Mouse (Mus musculus) liver, embryonic 13.5 days (tissue): ENCODE data around the gene Sik3. TPM values are rescaled to one million over a fixed set of nuclear protein-coding genes. Genes with fewer than 3 reads are reported as not detected.

Experiments
- ATAC-seq: fragments of 200-750 bp; cut with Nextera tagmentation; 2 replicates; pipeline ENCODE4 v1.8.0; 2017; ENCODE audit warnings: low read depth, mild to moderate bottlenecking, moderate number of reproducible peaks, moderate library complexity
- DNase-seq: peaks from one replicate; pipeline ENCODE4 v3.0.0; 2022
- H3K27ac ChIP-seq: fragments of 300-500 bp; sonication (generic); 2 replicates; pipeline ENCODE4 v1.5.1; 2015; ENCODE audit warnings: moderate library complexity, mild to moderate bottlenecking, inconsistent platforms
- H3K27me3 ChIP-seq: fragments of 300-500 bp; sonication (generic); 2 replicates; pipeline ENCODE4 v1.6.1; 2015; ENCODE audit warnings: mild to moderate bottlenecking, inconsistent platforms
- H3K36me3 ChIP-seq: fragments of 300-500 bp; sonication (generic); 2 replicates; pipeline ENCODE4 v1.6.1; 2015; ENCODE audit warnings: mild to moderate bottlenecking, inconsistent platforms
- H3K4me1 ChIP-seq: fragments of 300-500 bp; sonication (generic); replicated peaks from 2 replicates; pipeline ENCODE4 v1.6.1; 2015; ENCODE audit warnings: inconsistent platforms
- H3K4me2 ChIP-seq: fragments of 300-500 bp; sonication (generic); 2 replicates; pipeline ENCODE4 v1.6.1; 2015; ENCODE audit warnings: inconsistent platforms, mild to moderate bottlenecking, moderate library complexity
- H3K4me3 ChIP-seq: fragments of 300-500 bp; sonication (generic); replicated peaks from 2 replicates; pipeline ENCODE4 v1.5.1; 2015; ENCODE audit warnings: mild to moderate bottlenecking, inconsistent platforms
- H3K9ac ChIP-seq: fragments of 300-500 bp; sonication (generic); 2 replicates; pipeline ENCODE4 v1.6.1; 2015; ENCODE audit warnings: mild to moderate bottlenecking, inconsistent platforms
- H3K9me3 ChIP-seq: fragments of 300-500 bp; sonication (generic); replicated peaks from 2 replicates; pipeline ENCODE4 v1.6.1; 2016; ENCODE audit warnings: inconsistent platforms
- WGBS: fragments of 180-500 bp; shearing (Covaris S2); methylation state at CpG from one replicate; pipeline ENCODE4 v1.1.7; 2015; ENCODE audit not compliant: insufficient replicate concordance; 5-methylcytosine and 5-hydroxymethylcytosine counted together
- polyA plus RNA-seq: library from polyadenylated mRNA; unstranded; fragments of >200 nt; fragmentation: Nextera tagmentation; extraction: Ambion mirVana; gene quantifications from 2 replicates; pipeline ENCODE4 v1.2.1, GENCODE M21; 2015

Sik3 gene
- polyA plus RNA-seq, 1 experiment from 2014 or later: 2.8 TPM

DNA sequence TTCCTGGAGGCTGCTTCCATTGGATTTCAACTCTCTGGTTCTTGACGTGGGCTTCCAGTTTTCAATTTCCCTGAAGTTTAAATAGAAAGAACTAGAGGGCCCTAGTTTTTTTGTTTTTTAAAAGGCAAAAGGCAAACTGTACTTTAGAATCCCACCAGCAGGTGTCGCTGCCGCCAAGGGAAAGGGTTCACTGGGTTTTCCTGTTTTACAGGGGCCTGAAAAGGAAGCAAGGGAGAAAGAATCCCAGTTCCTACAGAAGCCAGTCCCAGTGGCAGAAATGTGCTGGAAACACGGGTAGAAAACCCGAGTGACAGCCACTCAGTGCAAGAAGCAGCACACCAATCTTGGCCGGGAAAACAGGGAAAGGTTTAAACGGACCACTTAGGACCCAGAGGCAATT is 8.9 kb upstream of the Sik3 start:
- Histone ChIP-seq H3K4me1 (peaks cover 2% of the 10 kb centered on the region; the same call in 1 of the 2 replicates), H3K36me3 (no peaks in the 10 kb centered on the region), H3K27ac (no peak overlapping the region), H3K27me3 (no peaks in the 10 kb centered on the region), H3K9ac (no peak overlapping the region), H3K4me3 (no peak overlapping the region), H3K4me2 (no peak overlapping the region), H3K9me3 (no peaks in the 10 kb centered on the region)
- WGBS: 16% methylated on average over 7 of the region's 7 CpGs
- ATAC-seq (no peak), DNase-seq (no peak)

DNA sequence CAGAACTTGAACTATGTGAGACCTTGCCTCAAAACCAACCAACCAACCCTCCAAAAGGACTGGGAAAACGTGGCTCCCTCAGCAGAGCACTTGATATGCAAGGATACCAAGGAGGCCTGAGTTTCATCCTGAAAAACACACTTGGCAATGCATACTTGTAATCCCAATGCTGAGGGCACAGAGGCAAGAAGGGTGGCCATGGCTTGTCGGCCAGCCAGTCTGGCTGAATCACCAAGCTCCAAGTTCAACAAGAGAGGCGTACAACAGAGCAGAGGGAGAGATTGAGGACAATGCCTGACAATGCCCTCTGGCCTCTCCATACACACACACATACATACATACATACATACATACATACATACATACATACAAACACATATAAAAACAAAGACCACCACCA is 8.1 kb upstream of the Sik3 start:
- H3K9me3 ChIP-seq: no peaks in the 10 kb centered on the region
- no peaks in the 10 kb centered on the region for H3K36me3 ChIP-seq
- peaks cover 9% of the 10 kb centered on the region for H3K4me1 ChIP-seq
- no peak for ATAC-seq
- 49% methylated on average over 3 of the region's 3 CpGs for WGBS
- no peaks in the 10 kb centered on the region for H3K27me3 ChIP-seq
- no peak overlapping the region for H3K27ac ChIP-seq
- H3K9ac ChIP-seq: no peak overlapping the region
- no peak overlapping the region for H3K4me3 ChIP-seq
- no peak for DNase-seq
- no peak overlapping the region for H3K4me2 ChIP-seq

DNA sequence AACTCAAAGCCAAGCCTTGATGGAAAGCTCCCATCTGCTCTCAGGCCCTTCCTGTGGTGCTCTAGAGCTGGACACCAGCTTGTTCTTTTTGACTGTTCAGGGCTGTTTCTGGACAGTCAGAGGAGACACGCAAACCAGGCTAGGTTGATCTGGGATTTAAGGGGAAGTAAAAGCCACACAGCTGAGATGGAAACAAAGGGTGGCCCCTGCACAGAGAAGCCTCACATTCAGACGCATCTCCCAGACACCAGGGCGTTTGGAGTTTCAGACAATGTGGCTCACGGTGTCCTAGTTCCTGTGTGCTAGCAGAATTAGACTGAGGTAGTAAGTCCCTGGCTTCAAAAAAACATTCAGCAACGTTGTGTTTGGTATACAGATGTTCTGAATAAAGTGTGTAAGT is 6.4 kb upstream of the Sik3 start:
- no peak overlapping the region for H3K27ac ChIP-seq
- H3K4me1 ChIP-seq: peaks cover 26% of the 10 kb centered on the region
- no peaks in the 10 kb centered on the region for H3K36me3 ChIP-seq
- no peak overlapping the region for H3K4me3 ChIP-seq
- DNase-seq (no peak), ATAC-seq (no peak)
- H3K9ac ChIP-seq: no peak overlapping the region
- no peak overlapping the region for H3K4me2 ChIP-seq
- H3K27me3 ChIP-seq: no peaks in the 10 kb centered on the region
- H3K9me3 ChIP-seq: no peaks in the 10 kb centered on the region
- 35% methylated on average over 5 of the region's 5 CpGs for WGBS

DNA sequence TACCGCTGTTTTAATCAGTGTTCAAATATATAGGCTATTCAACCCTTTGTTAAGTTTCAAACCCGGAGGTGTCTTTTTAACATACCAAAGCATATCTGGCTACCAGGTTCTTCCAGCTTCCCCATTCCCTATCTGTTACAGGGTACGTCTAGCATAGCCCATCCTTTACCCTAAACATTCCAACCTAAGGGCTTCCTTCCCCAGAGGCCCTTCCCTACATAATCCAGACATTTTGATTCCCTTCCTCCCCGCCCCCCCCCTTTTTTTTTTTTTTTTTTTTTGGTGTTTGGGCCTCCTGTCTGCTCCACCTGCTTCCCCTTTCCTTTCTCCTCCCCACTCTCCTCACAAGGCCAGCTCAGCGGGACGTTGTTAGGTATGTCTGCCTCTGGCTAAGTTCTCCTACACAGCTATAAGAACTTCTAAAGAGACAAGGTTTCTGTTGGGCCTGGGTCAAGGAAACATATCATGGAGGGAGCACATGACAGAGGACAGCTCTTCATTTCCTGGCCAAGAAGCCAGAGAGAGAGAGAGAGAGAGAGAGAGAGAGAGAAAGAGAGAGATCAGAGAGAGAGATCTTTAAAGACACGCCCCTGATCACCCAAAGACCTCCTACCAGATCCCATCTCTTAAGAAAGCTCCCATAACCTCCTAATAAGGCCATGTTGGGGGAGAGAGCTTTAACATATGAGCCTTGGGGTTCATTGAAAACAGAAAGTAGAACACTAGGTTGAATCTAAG is 3.5 kb upstream of the Sik3 start:
- H3K4me2 ChIP-seq: no peak overlapping the region
- ATAC-seq (no peak), DNase-seq (no peak)
- no peaks in the 10 kb centered on the region for H3K27me3 ChIP-seq
- no peak overlapping the region for H3K27ac ChIP-seq
- H3K9me3 ChIP-seq: no peaks in the 10 kb centered on the region
- WGBS: 41% methylated on average over 7 of the region's 7 CpGs
- H3K36me3 ChIP-seq: no peaks in the 10 kb centered on the region
- H3K4me1 ChIP-seq: peaks cover 48% of the 10 kb centered on the region
- H3K9ac ChIP-seq: 0 out of 2 replicates have a peak overlapping the region, but pooled peaks have one; percentile 3
- no peak overlapping the region for H3K4me3 ChIP-seq

DNA sequence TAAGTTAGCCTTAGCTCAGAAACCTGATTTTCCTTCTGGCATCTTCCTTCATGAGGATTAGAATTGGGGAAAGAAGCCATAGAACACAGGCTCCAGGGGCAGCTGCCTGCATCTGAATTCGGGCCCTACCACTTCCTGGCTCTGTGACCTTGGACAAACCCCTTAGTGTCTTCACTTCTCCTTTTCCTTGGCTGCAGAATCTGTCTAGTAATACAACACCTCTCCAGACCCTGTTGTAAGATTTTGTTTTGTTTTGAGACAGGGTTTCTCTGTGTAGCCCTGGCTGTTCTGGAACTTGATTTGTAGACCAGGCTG is 3.0 kb upstream of the Sik3 start:
- Histone ChIP-seq H3K4me3 (no peak overlapping the region), H3K9me3 (no peaks in the 10 kb centered on the region), H3K4me1 (peaks cover 53% of the 10 kb centered on the region), H3K4me2 (no peak overlapping the region), H3K27me3 (no peaks in the 10 kb centered on the region), H3K27ac (no peak overlapping the region), H3K9ac (no peak overlapping the region), H3K36me3 (no peaks in the 10 kb centered on the region)
- 23% methylated on average over 1 of the region's 1 CpGs for WGBS
- no peak for ATAC-seq
- DNase-seq: no peak

DNA sequence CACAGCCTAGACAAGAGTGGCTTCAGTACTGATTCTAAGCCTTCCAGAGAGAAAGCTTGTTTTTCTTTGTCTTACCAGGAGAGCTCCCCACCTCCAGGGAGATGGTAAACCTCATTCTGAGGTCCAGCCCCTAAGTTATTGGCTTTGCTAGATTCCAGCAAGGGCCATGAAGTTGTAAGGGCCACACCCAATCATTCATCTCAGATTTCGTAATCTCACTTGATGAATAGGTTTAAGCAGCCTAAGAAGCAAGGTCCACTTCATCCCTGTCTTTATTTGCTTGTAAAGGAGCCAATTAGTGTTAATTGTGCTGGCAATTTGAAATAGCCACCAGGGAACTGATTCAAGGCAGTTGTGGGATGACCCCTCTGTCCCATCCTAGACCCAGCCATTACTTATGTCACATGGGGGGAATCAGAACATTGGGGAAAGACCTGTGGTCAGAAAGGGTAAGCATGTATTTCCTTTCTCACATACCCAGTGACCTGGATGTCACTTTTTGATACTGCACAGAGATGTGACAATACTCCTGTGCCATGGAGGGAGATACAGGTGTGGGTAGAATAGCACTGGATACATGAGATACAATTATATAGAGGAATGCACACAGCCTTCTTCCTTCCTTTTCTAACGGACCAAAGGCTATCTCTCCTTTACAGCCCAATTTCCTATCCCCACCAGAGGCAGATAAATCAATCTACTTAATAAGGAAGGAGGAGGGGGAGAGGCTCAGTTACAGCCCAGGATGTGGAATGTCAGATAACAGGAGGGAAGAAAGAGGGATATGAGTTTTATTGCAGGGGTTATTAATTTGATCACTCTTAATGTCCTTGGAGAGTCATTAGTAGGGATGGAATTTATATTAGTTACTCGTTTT is 1.3 kb upstream of the Sik3 start:
- H3K4me2 ChIP-seq: peak overlapping the region; percentile 94
- WGBS: 19% methylated on average over 3 of the region's 3 CpGs
- peak; percentile 27; the same call in 1 of the 2 replicates for ATAC-seq
- H3K27ac ChIP-seq: peak overlapping the region; percentile 22; the same call in 1 of the 2 replicates
- H3K27me3 ChIP-seq: no peaks in the 10 kb centered on the region
- peaks cover 69% of the 10 kb centered on the region for H3K4me1 ChIP-seq
- peak overlapping the region; percentile 86 for H3K4me3 ChIP-seq
- peak overlapping the region; percentile 89 for H3K9ac ChIP-seq
- DNase-seq: no peak
- no peaks in the 10 kb centered on the region for H3K9me3 ChIP-seq
- no peaks in the 10 kb centered on the region for H3K36me3 ChIP-seq

DNA sequence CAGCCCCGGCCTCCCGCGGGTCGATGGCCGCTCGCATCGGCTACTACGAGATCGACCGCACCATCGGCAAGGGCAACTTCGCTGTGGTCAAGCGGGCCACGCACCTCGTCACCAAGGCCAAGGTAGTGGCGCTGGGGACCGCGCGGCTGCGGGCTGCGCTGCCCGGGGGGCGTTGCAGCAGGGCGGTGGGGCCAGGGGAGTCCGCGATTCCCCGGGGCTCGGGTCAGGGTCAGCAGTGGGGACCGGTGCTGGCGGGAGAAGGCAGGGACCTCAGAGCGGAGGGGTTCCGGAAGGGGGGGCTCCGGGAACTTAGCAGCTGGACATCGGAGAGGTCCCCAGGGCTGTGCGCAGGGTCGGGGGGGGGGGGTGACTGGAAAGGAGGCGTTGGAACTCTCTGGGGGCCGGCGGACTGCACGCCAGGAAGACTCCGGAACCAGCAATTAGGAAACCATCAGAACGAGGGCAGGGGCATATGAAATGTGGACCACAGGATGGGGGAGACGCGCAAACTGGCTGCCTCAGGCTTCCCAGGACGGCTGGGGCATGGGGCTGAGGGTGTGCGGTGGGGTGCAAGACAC is 478 bp downstream of the Sik3 start:
- Histone ChIP-seq H3K27me3 (no peaks in the 10 kb centered on the region), H3K27ac (peak overlapping the region; percentile 77), H3K4me2 (peak overlapping the region; percentile 94), H3K4me1 (peaks cover 84% of the 10 kb centered on the region), H3K9ac (peak overlapping the region; percentile 89), H3K9me3 (no peaks in the 10 kb centered on the region), H3K4me3 (peak overlapping the region; percentile 86), H3K36me3 (peaks cover under 1% of the 10 kb centered on the region; the same call in 1 of the 2 replicates)
- peak; percentile 53 for ATAC-seq
- peak; percentile 13 for DNase-seq
- WGBS: 1% methylated on average over 46 of the region's 46 CpGs

DNA sequence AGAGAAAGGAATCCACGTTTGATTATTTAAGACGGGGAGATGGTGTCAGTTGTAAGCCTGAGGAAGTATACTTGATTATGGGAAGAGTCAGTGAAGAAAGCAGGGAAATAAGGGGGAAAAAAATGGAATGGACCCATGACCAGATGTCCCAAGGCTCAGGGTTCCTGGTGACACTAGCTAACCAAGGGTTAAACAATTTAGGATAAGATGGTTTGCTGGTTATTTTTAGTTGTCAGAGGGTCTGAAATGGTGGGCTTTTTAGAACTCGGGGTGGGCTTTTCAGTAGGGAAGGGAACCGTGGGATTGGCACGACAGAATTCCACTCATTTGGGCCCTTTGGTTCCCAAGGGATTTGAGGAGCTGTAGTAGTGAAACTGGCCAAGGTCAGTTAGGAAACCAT is 996 bp downstream of the Sik3 start:
- Histone ChIP-seq H3K9ac (peak overlapping the region; percentile 89), H3K4me2 (peak overlapping the region; percentile 94), H3K27me3 (no peaks in the 10 kb centered on the region), H3K36me3 (peaks cover 4% of the 10 kb centered on the region; the same call in 1 of the 2 replicates), H3K9me3 (no peaks in the 10 kb centered on the region), H3K4me3 (peak overlapping the region; percentile 86), H3K4me1 (peaks cover 86% of the 10 kb centered on the region), H3K27ac (peak overlapping the region; percentile 77)
- no peak for DNase-seq
- ATAC-seq: no peak
- WGBS: 1% methylated on average over 5 of the region's 5 CpGs

DNA sequence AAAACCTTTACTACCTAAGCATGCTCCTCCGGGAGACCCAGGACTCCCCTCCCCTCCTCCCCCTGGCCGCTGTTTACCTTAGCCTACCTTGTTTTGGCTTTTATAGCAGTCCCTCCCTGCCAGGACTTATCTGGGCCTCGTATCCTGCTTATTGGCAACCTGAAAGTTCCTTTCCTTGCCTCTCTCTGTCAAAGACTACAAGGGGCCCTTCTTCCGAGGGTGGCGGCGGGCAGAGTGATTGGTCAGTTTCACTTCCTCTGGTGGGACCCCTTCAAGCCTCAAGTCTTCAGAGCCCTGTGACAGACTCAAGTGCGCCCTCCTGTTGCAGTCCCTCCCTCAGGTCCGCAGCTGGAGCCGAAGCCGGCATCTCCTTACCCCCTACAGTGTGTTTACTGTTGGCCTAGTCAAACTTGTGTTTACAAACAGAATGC is 1.6 kb downstream of the Sik3 start:
- peak; percentile 23 for DNase-seq
- Histone ChIP-seq H3K4me3 (peak overlapping the region; percentile 86), H3K9me3 (no peaks in the 10 kb centered on the region), H3K27ac (peak overlapping the region; percentile 77), H3K4me1 (peaks cover 80% of the 10 kb centered on the region), H3K4me2 (peak overlapping the region; percentile 94), H3K9ac (peak overlapping the region; percentile 89), H3K36me3 (peaks cover 4% of the 10 kb centered on the region; the same call in 1 of the 2 replicates), H3K27me3 (no peaks in the 10 kb centered on the region)
- under 1% methylated on average over 10 of the region's 10 CpGs for WGBS
- peak; percentile 34; the same call in 1 of the 2 replicates for ATAC-seq

DNA sequence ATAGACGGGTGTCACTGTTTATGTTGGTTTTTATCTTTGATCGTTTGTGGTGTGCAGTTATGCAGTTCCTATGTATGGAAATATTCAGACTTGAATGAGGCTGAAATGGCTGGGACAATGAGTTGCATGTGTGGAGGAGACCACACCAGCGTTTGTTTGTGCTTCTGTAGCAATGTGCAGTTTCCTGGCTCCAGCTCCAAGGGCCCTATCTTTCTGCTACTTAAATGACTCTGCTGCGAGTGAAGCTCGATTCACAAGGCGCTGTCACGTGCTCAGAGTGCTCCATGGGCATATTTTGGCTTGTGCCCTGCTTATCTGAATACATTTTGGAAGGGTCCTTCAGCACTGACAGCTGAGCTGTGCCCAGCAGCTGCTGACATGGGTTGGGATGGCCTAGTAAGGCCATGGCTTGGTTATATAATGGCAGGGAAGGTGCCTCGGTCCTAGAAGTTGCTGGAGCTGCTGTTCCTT is 2.5 kb downstream of the Sik3 start:
- peak overlapping the region; percentile 94 for H3K4me2 ChIP-seq
- no peak overlapping the region; the same call in 1 of the 2 replicates for H3K9ac ChIP-seq
- H3K4me3 ChIP-seq: peak overlapping the region; percentile 23; the same call in 1 of the 2 replicates
- no peak for ATAC-seq
- H3K36me3 ChIP-seq: peaks cover 4% of the 10 kb centered on the region; the same call in 1 of the 2 replicates
- H3K9me3 ChIP-seq: no peaks in the 10 kb centered on the region
- H3K4me1 ChIP-seq: peaks cover 72% of the 10 kb centered on the region
- peak overlapping the region; percentile 50 for H3K27ac ChIP-seq
- peak; percentile 29 for DNase-seq
- WGBS: 14% methylated on average over 8 of the region's 8 CpGs
- no peaks in the 10 kb centered on the region for H3K27me3 ChIP-seq

DNA sequence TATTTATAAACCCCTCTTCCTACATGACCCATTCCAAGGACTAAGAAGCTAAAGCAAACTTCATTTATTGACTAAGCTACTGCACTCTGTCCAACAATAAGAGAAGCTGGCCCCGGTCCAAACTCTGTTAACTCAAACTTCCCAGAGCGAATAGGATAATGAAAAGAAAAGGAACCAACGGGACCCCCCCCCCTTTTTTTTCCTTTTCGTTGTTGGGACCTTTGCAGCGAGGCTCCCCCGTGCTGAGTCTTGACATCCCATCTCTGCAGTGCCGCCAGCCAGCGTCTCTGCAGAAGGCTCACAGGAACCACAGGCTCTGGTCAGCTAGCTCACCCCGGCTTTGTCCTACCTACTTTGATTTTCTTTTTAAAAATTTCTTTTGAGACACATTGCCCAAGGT is 3.2 kb downstream of the Sik3 start:
- peak overlapping the region; percentile 94 for H3K4me2 ChIP-seq
- no peak overlapping the region for H3K4me3 ChIP-seq
- H3K4me1 ChIP-seq: peaks cover 65% of the 10 kb centered on the region
- no peaks in the 10 kb centered on the region for H3K27me3 ChIP-seq
- ATAC-seq (no peak), DNase-seq (no peak)
- H3K9me3 ChIP-seq: no peaks in the 10 kb centered on the region
- no peak overlapping the region for H3K9ac ChIP-seq
- 59% methylated on average over 9 of the region's 9 CpGs for WGBS
- peaks cover 6% of the 10 kb centered on the region; the same call in 1 of the 2 replicates for H3K36me3 ChIP-seq
- H3K27ac ChIP-seq: no peak overlapping the region
